ENCODE assay signal across 23 mouse cellular contexts in the genomic region with DNA sequence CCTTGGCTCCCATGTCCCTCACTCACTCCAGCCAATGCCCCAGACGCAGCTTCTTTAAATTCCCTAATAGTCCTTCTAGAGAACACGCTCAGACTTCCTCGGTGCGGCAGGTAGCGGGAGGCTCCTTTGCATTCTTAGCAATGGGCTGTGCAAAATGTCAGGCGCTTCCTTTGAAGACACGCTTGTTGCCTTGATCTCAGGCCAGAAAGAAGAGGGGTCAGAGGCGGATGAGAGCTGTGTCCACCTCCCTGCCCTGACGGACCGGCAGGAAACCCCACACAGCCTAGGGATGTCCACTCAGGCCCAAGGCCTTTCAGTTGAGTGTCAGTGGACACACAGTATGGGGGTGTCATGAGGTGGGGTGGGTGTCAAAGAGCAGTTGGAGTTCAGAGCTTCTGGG. TPM values are rescaled to one million over a fixed set of nuclear protein-coding genes. Genes with fewer than 3 reads are reported as not detected.
DNase-seq lines count a peak whose midpoint lies in the region; ATAC-seq and TF ChIP-seq lines count a peak whose summit lies in the region.
"Had no signal": no experiment of that assay in that cellular context is flagged by ENCODE, and none has a peak within 500 bp of the region (broad histone marks: within the 10 kb centered on the region; RNA-seq: fewer than 3 reads in every experiment).

No protein-coding gene starts in this region.

- no peaks in the 10 kb centered on the region for H3K9me3 ChIP-seq in lung, embryonic 15.5 days
- H3K9me3 ChIP-seq: forebrain, embryonic 13.5 days; heart, embryonic 13.5 days; hindbrain, embryonic 15.5 days had no signal

- no peak for ATAC-seq in lung, embryonic 15.5 days (ENCODE audit: borderline replicate concordance, extremely low read depth, low FRiP score, low TSS enrichment)
- ATAC-seq: forebrain, embryonic 13.5 days had no signal

- no peak overlapping the region for H3K4me2 ChIP-seq in lung, embryonic 15.5 days
- H3K4me2 ChIP-seq: forebrain, embryonic 13.5 days; heart, embryonic 13.5 days; hindbrain, embryonic 15.5 days had no signal

- intact Hi-C loops in left cerebral cortex, postnatal 14 days (cut with DNase I) = no loop called here

- H3K27me3 ChIP-seq in kidney, adult 2 months (replicated peaks; ENCODE audit: control insufficient read depth, insufficient read depth, low read length) = no peaks in the 10 kb centered on the region
- H3K27me3 ChIP-seq in lung, embryonic 15.5 days = no peaks in the 10 kb centered on the region
- H3K27me3 ChIP-seq: forebrain, embryonic 13.5 days; heart, embryonic 13.5 days; hindbrain, embryonic 15.5 days had no signal

- H3K4me3 ChIP-seq in kidney, adult 2 months (ENCODE audit: insufficient read depth, low read depth, low read length) = no peak overlapping the region
- H3K4me3 ChIP-seq in lung, embryonic 15.5 days = no peak overlapping the region
- H3K4me3 ChIP-seq: forebrain, embryonic 13.5 days; gastrocnemius, adult 2 months; heart, embryonic 13.5 days; hindbrain, embryonic 15.5 days had no signal

- WGBS in kidney, adult 2 months = 55% methylated on average over 10 of the region's 10 CpGs
- 52% methylated on average over 10 of the region's 10 CpGs for WGBS in lung, embryonic 15.5 days

- DNase-seq in adrenal gland, adult 2 months = peak; percentile 68
- DNase-seq in adrenal gland, postnatal 4 days (ENCODE audit: low spot score in 2 of 2) = no peak
- peak; percentile 49 for DNase-seq in kidney, adult 2 months
- DNase-seq in kidney, adult 8-10 months = no peak
- no peak for DNase-seq in lung, postnatal 36 days
- DNase-seq in left cerebral cortex, postnatal 14 days (ENCODE audit: low spot score in 2 of 2) = no peak
- no peak for DNase-seq in cerebellum, postnatal 36 days
- DNase-seq: cerebellum, adult 11 months; cerebellum, adult 8-10 months; cerebellum, postnatal 14 days; gastrocnemius, adult 2 months; gastrocnemius, postnatal 25 days; heart, adult 11 months; heart, postnatal 36 days had no signal

- no peak for TF ChIP-seq POLR2A in kidney, adult 2 months (IDR thresholded peaks at IDR 0.05; ENCODE audit: low read depth, low read length)

- H3K9ac ChIP-seq in lung, embryonic 15.5 days = no peak overlapping the region
- H3K9ac ChIP-seq: forebrain, embryonic 13.5 days; heart, embryonic 13.5 days; hindbrain, embryonic 15.5 days had no signal

- H3K27ac ChIP-seq in kidney, adult 2 months (ENCODE audit: insufficient read depth, low read depth, low read length) = no peak overlapping the region
- peak overlapping the region; percentile 41; the same call in 1 of the 2 replicates for H3K27ac ChIP-seq in lung, embryonic 15.5 days
- H3K27ac ChIP-seq: forebrain, embryonic 13.5 days; gastrocnemius, adult 2 months; hindbrain, embryonic 15.5 days had no signal

- no peak for TF ChIP-seq CTCF in kidney, adult 2 months (conservative IDR thresholded peaks at IDR 0.05; ENCODE audit: insufficient read depth, insufficient read length, low read depth, low read length)

- no peaks in the 10 kb centered on the region for H3K4me1 ChIP-seq in kidney, adult 2 months (ENCODE audit: control insufficient read depth, insufficient read depth, low read length)
- H3K4me1 ChIP-seq in lung, embryonic 15.5 days = peaks cover 42% of the 10 kb centered on the region

- no peaks in the 10 kb centered on the region for H3K36me3 ChIP-seq in kidney, adult 2 months (ENCODE audit: control insufficient read depth, insufficient read depth, low read length)
- no peaks in the 10 kb centered on the region for H3K36me3 ChIP-seq in lung, embryonic 15.5 days
- H3K36me3 ChIP-seq: heart, embryonic 13.5 days; hindbrain, embryonic 15.5 days had no signal

RNA-seq across cellular contexts. Expression of gene Itga3, which starts 19.0 kb away (rescaled TPM):
- 10 to 100 TPM; 37.8 to 54.0 TPM for total RNA-seq in adrenal gland, adult 2 months (2021)
- 47.2 and 49.0 TPM in 2 replicates for polyA plus RNA-seq in adrenal gland, adult 2 months (2012; rRNA removed)
- 10 to 100 TPM; 28.9 to 37.0 TPM for total RNA-seq in adrenal gland, postnatal 4 days (2021)
- 48.2 and 55.4 TPM in 2 replicates for polyA plus RNA-seq in kidney, adult 2 months (2012; rRNA removed)
- 27.0 and 27.3 TPM in 2 replicates for polyA plus RNA-seq in lung, embryonic 15.5 days (2015; fragmentation: Nextera tagmentation; extraction: Ambion mirVana)
- 10 to 100 TPM; 12.2 to 15.5 TPM for total RNA-seq in left cerebral cortex, postnatal 14 days (2021)
- total RNA-seq: MEL had no signal

RNA-seq across cellular contexts. Expression of gene Dlx3, which starts 24.3 kb away (rescaled TPM):
- under 1 TPM in 1 of 2 experiments, not detected in 1; 0.10 TPM for total RNA-seq in adrenal gland, adult 2 months (2021)
- polyA plus RNA-seq in adrenal gland, adult 2 months (2012; rRNA removed) = 0.03 and 0.07 TPM in 2 replicates
- under 1 TPM in 1 of 2 experiments, not detected in 1; 0.17 TPM for total RNA-seq in adrenal gland, postnatal 4 days (2021)
- polyA plus RNA-seq in kidney, adult 2 months (2012; rRNA removed) = 0.05 and 0.10 TPM in 2 replicates
- polyA plus RNA-seq in lung, embryonic 15.5 days (2015; fragmentation: Nextera tagmentation; extraction: Ambion mirVana) = 0.23 and 0.50 TPM in 2 replicates
- total RNA-seq in left cerebral cortex, postnatal 14 days (2021) = not detected
- total RNA-seq: adrenal gland, adult 18-20 months; gastrocnemius, adult 2 months; gastrocnemius, postnatal 25 days; heart, postnatal 36 days; MEL had no signal
- polyA plus RNA-seq: cortical plate, adult 2 months; forebrain, embryonic 13.5 days; heart, embryonic 13.5 days; heart, postnatal 0 days had no signal

RNA-seq across cellular contexts. Expression of gene Dlx4, which starts 50.5 kb away (rescaled TPM):
- under 1 TPM in 1 of 2 experiments, not detected in 1; 0.21 TPM for total RNA-seq in adrenal gland, adult 2 months (2021)
- polyA plus RNA-seq in adrenal gland, adult 2 months (2012; rRNA removed) = 0.17 and 0.25 TPM in 2 replicates
- total RNA-seq in adrenal gland, postnatal 4 days (2021) = under 1 TPM; 0.31 to 0.53 TPM
- 0.07 TPM in 1 of 2 replicates, not detected in the other for polyA plus RNA-seq in kidney, adult 2 months (2012; rRNA removed)
- 0.41 and 0.45 TPM in 2 replicates for polyA plus RNA-seq in lung, embryonic 15.5 days (2015; fragmentation: Nextera tagmentation; extraction: Ambion mirVana)
- total RNA-seq in left cerebral cortex, postnatal 14 days (2021) = not detected
- total RNA-seq: adrenal gland, adult 18-20 months; gastrocnemius, adult 2 months; gastrocnemius, postnatal 25 days; heart, postnatal 36 days; MEL had no signal
- polyA plus RNA-seq: forebrain, embryonic 13.5 days; hindbrain, embryonic 11.5 days; hindbrain, embryonic 15.5 days had no signal

RNA-seq across cellular contexts. Expression of gene Pdk2, which starts 54.4 kb away (rescaled TPM):
- total RNA-seq in adrenal gland, adult 2 months (2021) = 100 to 1,000 TPM in 1 of 2 experiments, 10 to 100 TPM in 1; 92.9 to 112 TPM
- polyA plus RNA-seq in adrenal gland, adult 2 months (2012; rRNA removed) = 114 and 118 TPM in 2 replicates
- 10 to 100 TPM; 59.8 to 69.3 TPM for total RNA-seq in adrenal gland, postnatal 4 days (2021)
- 430 and 469 TPM in 2 replicates for polyA plus RNA-seq in kidney, adult 2 months (2012; rRNA removed)
- polyA plus RNA-seq in lung, embryonic 15.5 days (2015; fragmentation: Nextera tagmentation; extraction: Ambion mirVana) = 27.8 and 30.9 TPM in 2 replicates
- total RNA-seq in left cerebral cortex, postnatal 14 days (2021) = 10 to 100 TPM; 69.2 to 75.4 TPM

Comparison
In these comparisons a context has a peak if more than half of its experiments do, and no peak if none do; other contexts are left out.
1. DNase-seq: peak in adrenal gland, adult 2 months (single experiment) and kidney, adult 2 months (single experiment); none in adrenal gland, postnatal 4 days (0 of 2), kidney, adult 8-10 months (0 of 2), lung, postnatal 36 days (single experiment), left cerebral cortex, postnatal 14 days (0 of 2) and cerebellum, postnatal 36 days (0 of 2).